Mouse (Mus musculus) heart, postnatal 0 days (tissue): ENCODE results near the gene Olfml2b. TPM values are rescaled to one million over a fixed set of nuclear protein-coding genes. Genes with fewer than 3 reads are reported as not detected.

Experiments used
- ATAC-seq: fragments of 200-750 bp; cut with Nextera tagmentation; 2 replicates; pipeline ENCODE4 v1.8.0; 2017; ENCODE audit warnings: low read depth, moderate number of reproducible peaks, moderate library complexity; ENCODE audit not compliant: insufficient read depth
- DNase-seq: peaks from one replicate; pipeline ENCODE4 v3.0.0-alpha.2; 2016; ENCODE audit warnings: low spot score
- H3K27ac ChIP-seq: fragments of 300-500 bp; sonication (generic); 2 replicates; pipeline ENCODE4 v1.5.1; 2014; ENCODE audit warnings: low read depth, mild to moderate bottlenecking
- H3K27me3 ChIP-seq: fragments of 300-500 bp; sonication (generic); 2 replicates; pipeline ENCODE4 v1.6.1; 2014; ENCODE audit warnings: low read length, mixed read lengths; ENCODE audit not compliant: control insufficient read depth, insufficient read depth
- H3K36me3 ChIP-seq: fragments of 300-500 bp; sonication (generic); replicated peaks from 2 replicates; pipeline ENCODE4 v1.6.1; 2014; ENCODE audit warnings: low read length, mixed read lengths; ENCODE audit not compliant: control insufficient read depth, insufficient read depth
- H3K4me1 ChIP-seq: fragments of 300-500 bp; sonication (generic); 2 replicates; pipeline ENCODE4 v1.6.1; 2014; ENCODE audit warnings: antibody characterized with exemption; ENCODE audit not compliant: control insufficient read depth, insufficient read depth
- H3K4me2 ChIP-seq: fragments of 300-500 bp; sonication (generic); 2 replicates; pipeline ENCODE4 v1.6.1; 2014; ENCODE audit warnings: low read depth, mild to moderate bottlenecking, low read length, moderate library complexity
- H3K4me3 ChIP-seq: fragments of 300-500 bp; sonication (generic); 2 replicates; pipeline ENCODE4 v1.5.1; 2014; ENCODE audit warnings: low read depth, low read length
- H3K9ac ChIP-seq: fragments of 300-500 bp; sonication (generic); replicated peaks from 2 replicates; pipeline ENCODE4 v1.6.1; 2014; ENCODE audit warnings: low read depth, low read length, mixed read lengths
- H3K9me3 ChIP-seq: fragments of 300-500 bp; sonication (generic); replicated peaks from 2 replicates; pipeline ENCODE4 v1.6.1; 2016; ENCODE audit warnings: low read length; ENCODE audit not compliant: control insufficient read depth
- CTCF ChIP-seq: IDR thresholded peaks from 2 replicates; pipeline ENCODE4 v1.5.1; 2016; ENCODE audit warnings: antibody characterized with exemption, control low read depth, low read depth
- EP300 ChIP-seq: IDR thresholded peaks from 2 replicates; pipeline ENCODE4 v1.6.1; 2016; ENCODE audit warnings: antibody characterized with exemption, low read depth
- WGBS: fragments of 180-500 bp; shearing (Covaris S2); extraction: QIAGEN DNeasy Blood & Tissue Kit; methylation state at CpG from one replicate; pipeline ENCODE4 v1.1.7; 2014; 5-methylcytosine and 5-hydroxymethylcytosine counted together
- polyA plus RNA-seq: library from polyadenylated mRNA; unstranded; fragments of >200 nt; fragmentation: Nextera tagmentation; extraction: Ambion mirVana; gene quantifications from 2 replicates; pipeline ENCODE4 v1.2.1, GENCODE M21; 2015
- total RNA-seq: library from RNA; depleted of rRNA; stranded (reverse); fragments of >200 nt; gene quantifications from 2 replicates; pipeline ENCODE4 v1.2.3, GENCODE M21; 2014; ENCODE audit warnings: low replicate concordance

Gene Olfml2b
- total and polyA plus RNA-seq, 2 experiments from 2014 or later = 26.3 to 63.0 TPM

DNA sequence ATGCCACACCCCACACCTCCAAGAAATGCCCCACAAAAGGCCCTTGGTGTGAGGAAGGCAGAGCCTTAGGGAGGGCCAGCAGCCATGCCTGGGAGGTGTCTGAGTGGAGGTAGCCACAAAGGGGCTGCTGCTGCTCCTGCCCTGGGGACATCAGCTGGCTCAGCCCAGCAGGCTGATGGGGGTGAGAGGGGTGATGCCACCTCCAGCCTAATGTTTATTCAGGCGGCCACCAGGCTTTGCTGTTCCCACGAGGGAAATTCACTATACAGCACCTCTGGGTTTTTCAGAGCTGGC, 12.8 kb downstream of the Olfml2b start:
- Histone ChIP-seq H3K9ac (no peak overlapping the region), H3K27me3 (no peaks in the 10 kb centered on the region), H3K4me2 (no peak overlapping the region), H3K4me3 (no peak overlapping the region), H3K36me3 (peaks cover 17% of the 10 kb centered on the region), H3K4me1 (peaks cover 4% of the 10 kb centered on the region), H3K27ac (no peak overlapping the region), H3K9me3 (no peaks in the 10 kb centered on the region)
- no peak for ATAC-seq
- no peak for DNase-seq
- WGBS = 60% methylated on average over 2 of the region's 2 CpGs
- TF ChIP-seq EP300 (no peak), CTCF (no peak)

DNA sequence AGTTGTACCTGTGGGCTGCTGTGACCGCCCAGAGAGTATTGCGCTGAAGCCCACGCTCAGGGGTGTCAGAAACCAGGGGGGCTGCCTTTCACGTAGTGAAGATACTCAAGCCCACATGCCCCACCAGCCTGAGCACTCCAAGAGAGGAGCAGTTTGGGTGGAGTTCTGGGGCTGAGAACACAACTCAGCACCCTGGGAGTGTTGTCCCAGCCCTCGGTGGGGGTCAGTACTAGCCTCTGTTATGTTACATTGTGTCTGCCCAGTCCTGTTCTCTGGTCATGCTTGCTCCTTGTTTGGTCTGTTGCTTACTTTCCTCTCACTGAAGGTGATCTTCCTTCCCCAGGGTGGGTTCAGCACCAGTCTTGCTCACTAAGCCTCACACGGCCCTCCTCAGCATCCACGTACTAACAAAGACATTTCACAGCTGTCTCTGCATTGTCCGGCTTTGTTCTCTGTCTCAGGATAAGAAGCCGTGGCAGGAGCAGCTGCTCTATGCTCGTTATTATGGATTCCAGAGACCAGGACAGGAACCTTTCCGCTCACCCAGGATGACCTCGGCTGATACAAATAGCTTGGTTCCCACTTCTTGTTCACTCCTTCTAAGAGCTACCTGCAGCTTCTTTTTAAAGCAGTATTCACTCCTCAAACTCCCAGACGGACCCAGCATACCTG, 13.4 kb downstream of the Olfml2b start:
- H3K4me3 ChIP-seq = no peak overlapping the region
- H3K27ac ChIP-seq = no peak overlapping the region; the same call in 1 of the 2 replicates
- no peak for DNase-seq
- no peaks in the 10 kb centered on the region for H3K27me3 ChIP-seq
- ATAC-seq = no peak
- WGBS = 58% methylated on average over 13 of the region's 13 CpGs
- no peaks in the 10 kb centered on the region for H3K9me3 ChIP-seq
- no peak overlapping the region for H3K4me2 ChIP-seq
- H3K4me1 ChIP-seq = no peaks in the 10 kb centered on the region
- TF ChIP-seq EP300 (no peak), CTCF (no peak)
- H3K9ac ChIP-seq = no peak overlapping the region
- peaks cover 23% of the 10 kb centered on the region for H3K36me3 ChIP-seq

DNA sequence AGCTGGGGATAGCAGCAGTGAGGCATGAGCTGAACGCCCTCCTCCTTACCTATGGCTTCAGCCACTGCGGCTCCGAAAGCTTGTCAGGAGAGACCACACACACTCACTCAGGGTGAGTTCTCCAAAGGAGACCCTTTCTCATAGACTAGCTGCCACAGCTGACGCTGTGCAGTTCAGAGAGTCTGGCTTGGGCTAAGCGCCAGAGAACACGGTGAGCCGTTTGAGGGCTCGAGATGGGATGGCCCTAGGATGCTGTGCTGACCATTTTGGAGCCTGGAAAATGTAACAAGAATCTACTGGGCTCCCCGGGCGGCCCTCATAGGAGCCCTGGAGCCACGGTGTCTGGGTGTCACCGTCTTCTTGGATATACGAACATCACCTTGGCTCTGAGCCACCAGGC, 14.9 kb downstream of the Olfml2b start:
- H3K4me3 ChIP-seq = no peak overlapping the region
- H3K27ac ChIP-seq = no peak overlapping the region
- no peak for ATAC-seq
- no peak for DNase-seq
- TF ChIP-seq EP300 = no peak
- no peak for TF ChIP-seq CTCF
- no peaks in the 10 kb centered on the region for H3K4me1 ChIP-seq
- no peak overlapping the region for H3K4me2 ChIP-seq
- peaks cover 29% of the 10 kb centered on the region for H3K36me3 ChIP-seq
- no peaks in the 10 kb centered on the region for H3K27me3 ChIP-seq
- no peaks in the 10 kb centered on the region for H3K9me3 ChIP-seq
- 56% methylated on average over 13 of the region's 13 CpGs for WGBS
- no peak overlapping the region for H3K9ac ChIP-seq

GRCm38 (mm10) chr1:170664620-170665185, 20.4 kb downstream of the Olfml2b start:
- Histone ChIP-seq H3K36me3 (peaks cover 66% of the 10 kb centered on the region), H3K27me3 (no peaks in the 10 kb centered on the region), H3K4me2 (no peak overlapping the region), H3K9me3 (no peaks in the 10 kb centered on the region), H3K9ac (no peak overlapping the region), H3K27ac (no peak overlapping the region), H3K4me3 (no peak overlapping the region), H3K4me1 (no peaks in the 10 kb centered on the region)
- ATAC-seq (no peak), DNase-seq (no peak)
- TF ChIP-seq EP300 (no peak), CTCF (no peak)
- WGBS = 85% methylated on average over 11 of the region's 11 CpGs

DNA sequence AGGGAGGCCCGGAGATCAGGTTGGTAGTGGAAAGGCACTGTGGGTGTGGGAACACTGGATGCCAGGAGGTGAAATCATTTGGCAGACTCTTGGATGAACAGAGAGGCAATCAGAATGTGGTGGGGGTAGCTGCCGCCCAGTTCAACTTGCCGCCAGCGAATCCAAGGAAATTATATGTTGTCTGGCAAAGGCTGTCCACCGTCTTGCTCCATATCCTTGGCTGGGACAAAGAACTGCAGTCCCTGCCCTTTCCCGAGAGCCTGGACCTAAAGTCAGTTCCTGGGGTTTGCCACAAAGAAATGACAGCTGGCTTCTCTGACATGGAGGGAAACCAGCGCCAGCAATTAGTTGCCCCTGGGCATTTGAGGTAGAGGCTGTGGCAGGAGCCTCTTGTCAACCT, 20.9 kb downstream of the Olfml2b start:
- Histone ChIP-seq H3K4me3 (no peak overlapping the region), H3K27ac (no peak overlapping the region), H3K9me3 (no peaks in the 10 kb centered on the region), H3K36me3 (peaks cover 71% of the 10 kb centered on the region), H3K4me2 (no peak overlapping the region), H3K4me1 (no peaks in the 10 kb centered on the region), H3K27me3 (no peaks in the 10 kb centered on the region), H3K9ac (no peak overlapping the region)
- ATAC-seq (no peak), DNase-seq (no peak)
- 79% methylated on average over 7 of the region's 7 CpGs for WGBS
- TF ChIP-seq EP300 (no peak), CTCF (no peak)
